Mouse (Mus musculus) layer of hippocampus, adult 2 months (tissue): ENCODE data around the gene Zfp287. TPM values are rescaled to one million over a fixed set of nuclear protein-coding genes. Genes with fewer than 3 reads are reported as not detected.
A peak's percentile ranks its signal among the peaks of the same experiment; 100 is the strongest.
"Not testable (repeated sequence)": the region's sequence is repeated elsewhere in the genome, so short reads cannot be mapped to it uniquely, and the experiment has no call there.

Experiments used
- DNase-seq, 2 experiments: peaks; one replicate each; pipeline ENCODE4 v3.0.0; 2022; ENCODE audit warnings: low spot score in 2 of 2
- H3K27ac ChIP-seq: fragments of 200-600 bp; 2 replicates; pipeline ENCODE4 v1.8.1; 2022
- H3K4me3 ChIP-seq: fragments of 200-600 bp; 2 replicates; pipeline ENCODE4 v1.8.1; 2022; ENCODE audit warnings: mild to moderate bottlenecking
- CTCF ChIP-seq: fragments of 200-600 bp; conservative IDR thresholded peaks from 2 replicates; pipeline ENCODE4 v1.8.1; 2022; ENCODE audit warnings: antibody characterized with exemption, mild to moderate bottlenecking, moderate library complexity
- long read RNA-seq, 2 experiments: library from polyadenylated mRNA; stranded (forward); transcript quantifications; one replicate each; pipeline ENCODE4 v2.0.0; 2021; ENCODE audit warnings: borderline mapping rate in 2 of 2
- total RNA-seq, 2 experiments: library from RNA; stranded (reverse); gene quantifications; 2 replicates each; pipeline ENCODE4 v1.2.3; 2021

The Zfp287 gene
- 10 to 100 TPM; 17.2 to 18.8 TPM for total RNA-seq
- long read RNA-seq, experiment 1, partial matches to known transcripts: 2 of 5 reads
- long read RNA-seq, experiment 1, other reads (novel, unspliced or antisense): 2 of 5 reads
- long read RNA-seq, experiment 2, partial matches to known transcripts: 1 of 17 reads
- long read RNA-seq, experiment 2, other reads (novel, unspliced or antisense): 13 of 17 reads

- Histone ChIP-seq H3K27ac (peak within 1 kb of the TSS; percentile 93), H3K4me3 (peak within 1 kb of the TSS; percentile 96)
Observed at GRCm38 (mm10) chr11:62731311-62732021, at the start of gene Zfp287. Gene Zfp287 (minus strand): TSS chr11:62731905.

GRCm38 (mm10) chr11:62776510-62776909 is 44.8 kb upstream of the Zfp287 start:
- no peak for TF ChIP-seq CTCF
- H3K4me3 ChIP-seq: no peak overlapping the region
- peak in 1 of 2 experiments; percentile 13 for DNase-seq
- H3K27ac ChIP-seq: no peak overlapping the region

More at GRCm38 (mm10) chr11:62731311-62732021, at the start of gene Zfp287:
- TF ChIP-seq CTCF: peak; percentile 45; the same call in 1 of the 2 replicates
- DNase-seq: peak; percentile 93 to 94

GRCm38 (mm10) chr11:62760755-62761457 is 29.2 kb upstream of the Zfp287 start:
- no peak for TF ChIP-seq CTCF
- H3K4me3 ChIP-seq: no peak overlapping the region
- no peak overlapping the region for H3K27ac ChIP-seq
- no peak for DNase-seq

GRCm38 (mm10) chr11:62758491-62758890 is 26.8 kb upstream of the Zfp287 start:
- Histone ChIP-seq H3K4me3 (no peak overlapping the region), H3K27ac (no peak overlapping the region)
- DNase-seq: no peak
- no peak for TF ChIP-seq CTCF

GRCm38 (mm10) chr11:62757906-62758305 is 26.2 kb upstream of the Zfp287 start:
- Histone ChIP-seq H3K27ac (no peak overlapping the region), H3K4me3 (no peak overlapping the region)
- no peak for TF ChIP-seq CTCF
- DNase-seq: no peak

- DNase-seq: no peak
- TF ChIP-seq CTCF: no peak
- H3K27ac ChIP-seq: peak overlapping the region; percentile 1; the same call in 1 of the 2 replicates
- H3K4me3 ChIP-seq: peak overlapping the region; percentile 59
Observed at GRCm38 (mm10) chr11:62757143-62757507, 25.4 kb upstream of the Zfp287 start.

GRCm38 (mm10) chr11:62756456-62757142 is 24.9 kb upstream of the Zfp287 start:
- Histone ChIP-seq H3K4me3 (peak overlapping the region; percentile 59), H3K27ac (peak overlapping the region; percentile 1; the same call in 1 of the 2 replicates)
- DNase-seq: peak; percentile 88
- peak; percentile 99 for TF ChIP-seq CTCF

- TF ChIP-seq CTCF: no peak
- Histone ChIP-seq H3K4me3 (no peak within 1 kb of the TSS), H3K27ac (no peak within 1 kb of the TSS)
- no peak for DNase-seq
Observed at GRCm38 (mm10) chr11:62752780-62753179, 21.1 kb upstream of the Zfp287 start, which contains the start of gene Gm10428. Gene Gm10428 (plus strand): TSS chr11:62753100.

GRCm38 (mm10) chr11:62752191-62752590 is 20.5 kb upstream of the Zfp287 start:
- Histone ChIP-seq H3K4me3 (no peak overlapping the region), H3K27ac (no peak overlapping the region)
- DNase-seq: no peak
- no peak for TF ChIP-seq CTCF

- H3K27ac ChIP-seq, H3K4me3 ChIP-seq, DNase-seq: not testable (repeated sequence)
Observed at GRCm38 (mm10) chr11:62749445-62749844, 17.7 kb upstream of the Zfp287 start.

GRCm38 (mm10) chr11:62748062-62748461 is 16.4 kb upstream of the Zfp287 start:
- no peak for DNase-seq
- Histone ChIP-seq H3K27ac (no peak overlapping the region), H3K4me3 (no peak overlapping the region)
- TF ChIP-seq CTCF: no peak

- Histone ChIP-seq H3K27ac (no peak overlapping the region), H3K4me3 (no peak overlapping the region)
- no peak for DNase-seq
- TF ChIP-seq CTCF: no peak
Observed at GRCm38 (mm10) chr11:62747227-62747626, 15.5 kb upstream of the Zfp287 start.
